Mouse (Mus musculus): ENCODE measurements around the gene Anapc13. TPM values are rescaled to one million over a fixed set of nuclear protein-coding genes. Genes with fewer than 3 reads are reported as not detected.
A peak's percentile ranks its signal among the peaks of the same experiment; 100 is the strongest.

The Anapc13 gene
- polyA plus RNA-seq, 1 experiment from 2014 or later: 185 TPM

- ATAC-seq (ENCODE audit: insufficient number of reproducible peaks, insufficient read depth, low FRiP score, low TSS enrichment): no peak
These were observed 6.9 kb downstream of the Anapc13 start for GRCm38 (mm10) chr9:102632923-102633537.

DNA sequence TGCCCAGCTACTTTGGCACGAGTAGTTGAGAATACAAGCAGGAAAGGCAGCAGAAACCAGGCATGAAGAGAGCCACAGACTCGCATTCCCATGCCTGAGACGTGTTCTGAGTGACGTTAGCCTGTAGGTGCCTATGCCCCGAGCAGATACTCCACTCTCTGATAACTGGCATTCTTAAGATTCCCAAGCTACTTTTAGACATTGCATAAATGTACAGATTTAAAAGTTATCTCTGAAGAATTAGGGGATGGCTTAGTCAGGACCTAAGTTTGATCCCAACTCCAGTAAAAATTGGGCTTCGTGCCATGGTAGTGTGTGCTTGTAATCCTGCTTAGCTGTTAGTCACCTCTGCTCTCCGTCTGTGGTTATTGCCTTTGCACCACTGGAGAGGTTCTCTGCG lies 8.4 kb downstream of the Anapc13 start:
- Histone ChIP-seq H3K27ac (no peak overlapping the region), H3K4me3 (no peak overlapping the region), H3K36me3 (peaks cover 9% of the 10 kb centered on the region; the same call in 1 of the 2 replicates), H3K27me3 (no peaks in the 10 kb centered on the region), H3K9me3 (no peaks in the 10 kb centered on the region), H3K9ac (no peak overlapping the region), H3K4me2 (replicated peaks) (no peak overlapping the region), H3K4me1 (peaks cover 13% of the 10 kb centered on the region)
- 85% methylated on average over 8 of the region's 8 CpGs for WGBS
- no peak for ATAC-seq (ENCODE audit: insufficient number of reproducible peaks, insufficient read depth, low FRiP score, low TSS enrichment)

More at GRCm38 (mm10) chr9:102632923-102633537, 6.9 kb downstream of the Anapc13 start:
- peaks cover 6% of the 10 kb centered on the region for H3K4me1 ChIP-seq
- no peaks in the 10 kb centered on the region for H3K9me3 ChIP-seq
- H3K9ac ChIP-seq: no peak overlapping the region
- no peak overlapping the region for H3K4me2 ChIP-seq (replicated peaks)
- peaks cover 9% of the 10 kb centered on the region; the same call in 1 of the 2 replicates for H3K36me3 ChIP-seq
- no peak overlapping the region for H3K27ac ChIP-seq
- no peak overlapping the region for H3K4me3 ChIP-seq
- 37% methylated on average over 1 of the region's 1 CpGs for WGBS
- H3K27me3 ChIP-seq: no peaks in the 10 kb centered on the region

DNA sequence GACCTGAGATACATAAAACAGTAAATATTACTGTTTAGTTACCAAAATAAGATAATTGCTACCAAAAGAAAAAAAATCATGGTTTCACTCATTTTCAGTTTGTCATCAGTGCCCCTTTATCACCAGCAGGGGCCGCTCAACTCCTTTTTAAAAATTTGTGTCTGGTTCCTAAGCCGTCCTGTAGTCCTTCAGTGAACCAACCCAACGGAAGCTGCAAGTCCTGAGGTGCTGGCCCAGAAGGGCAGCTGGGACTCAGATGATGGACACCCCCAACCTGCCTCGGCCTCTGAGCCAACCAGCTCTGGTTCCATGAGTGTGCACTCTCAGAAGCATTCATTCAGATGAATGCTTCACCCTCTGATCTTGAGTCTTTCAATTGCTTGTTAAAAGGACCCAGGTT lies 10.5 kb downstream of the Anapc13 start:
- H3K9ac ChIP-seq: no peak overlapping the region
- 2% methylated on average over 4 of the region's 4 CpGs for WGBS
- no peaks in the 10 kb centered on the region for H3K9me3 ChIP-seq
- peaks cover 16% of the 10 kb centered on the region for H3K4me1 ChIP-seq
- no peaks in the 10 kb centered on the region for H3K27me3 ChIP-seq
- ATAC-seq (ENCODE audit: insufficient number of reproducible peaks, insufficient read depth, low FRiP score, low TSS enrichment): no peak
- H3K36me3 ChIP-seq: peaks cover 9% of the 10 kb centered on the region; the same call in 1 of the 2 replicates
- H3K27ac ChIP-seq: no peak overlapping the region
- H3K4me3 ChIP-seq: no peak overlapping the region
- no peak overlapping the region for H3K4me2 ChIP-seq (replicated peaks)

GRCm38 (mm10) chr9:102637115-102637514 lies 11.0 kb downstream of the Anapc13 start:
- Histone ChIP-seq H3K27ac (no peak overlapping the region), H3K4me3 (no peak overlapping the region)
- no peak for ATAC-seq (ENCODE audit: insufficient number of reproducible peaks, insufficient read depth, low FRiP score, low TSS enrichment)

GRCm38 (mm10) chr9:102638963-102639362 lies 12.9 kb downstream of the Anapc13 start:
- Histone ChIP-seq H3K36me3 (peaks cover 4% of the 10 kb centered on the region; the same call in 1 of the 2 replicates), H3K4me1 (peaks cover 37% of the 10 kb centered on the region), H3K4me3 (no peak overlapping the region), H3K27me3 (no peaks in the 10 kb centered on the region), H3K9ac (no peak overlapping the region), H3K4me2 (replicated peaks) (no peak overlapping the region), H3K27ac (0 out of 2 replicates have a peak overlapping the region, but pooled peaks have one; percentile 20), H3K9me3 (no peaks in the 10 kb centered on the region)
- ATAC-seq (ENCODE audit: insufficient number of reproducible peaks, insufficient read depth, low FRiP score, low TSS enrichment): no peak
- WGBS: 53% methylated on average over 7 of the region's 7 CpGs

More at GRCm38 (mm10) chr9:102637115-102637514, 11.0 kb downstream of the Anapc13 start:
- Histone ChIP-seq H3K9me3 (no peaks in the 10 kb centered on the region), H3K9ac (no peak overlapping the region), H3K4me2 (replicated peaks) (no peak overlapping the region), H3K27me3 (no peaks in the 10 kb centered on the region), H3K4me1 (peaks cover 21% of the 10 kb centered on the region), H3K36me3 (peaks cover 5% of the 10 kb centered on the region; the same call in 1 of the 2 replicates)
- 72% methylated on average over 4 of the region's 4 CpGs for WGBS

DNA sequence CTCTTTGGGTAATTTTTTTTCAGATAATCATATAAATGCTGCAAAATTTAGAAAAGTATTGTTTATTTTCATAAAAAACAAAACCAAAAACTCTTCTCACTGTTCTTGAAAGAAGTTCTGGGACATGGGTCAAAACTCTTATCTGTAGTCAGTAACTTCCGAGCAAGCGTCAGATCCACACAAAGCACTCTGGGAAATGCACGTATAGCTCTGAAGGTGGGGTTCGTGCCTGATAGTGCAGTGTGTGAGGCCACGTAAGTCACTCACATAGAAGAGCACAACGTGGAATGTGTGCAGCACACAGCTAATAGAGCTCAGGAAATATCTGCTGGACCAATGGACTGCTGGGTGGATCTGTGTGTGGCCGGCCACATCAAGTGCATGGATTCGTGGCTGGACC lies 13.4 kb downstream of the Anapc13 start:
- Histone ChIP-seq H3K36me3 (no peaks in the 10 kb centered on the region), H3K4me2 (replicated peaks) (no peak overlapping the region), H3K27ac (no peak overlapping the region), H3K4me3 (no peak overlapping the region), H3K4me1 (peaks cover 42% of the 10 kb centered on the region), H3K9me3 (no peaks in the 10 kb centered on the region), H3K27me3 (no peaks in the 10 kb centered on the region), H3K9ac (no peak overlapping the region)
- ATAC-seq (ENCODE audit: insufficient number of reproducible peaks, insufficient read depth, low FRiP score, low TSS enrichment): no peak
- WGBS: 82% methylated on average over 8 of the region's 8 CpGs

DNA sequence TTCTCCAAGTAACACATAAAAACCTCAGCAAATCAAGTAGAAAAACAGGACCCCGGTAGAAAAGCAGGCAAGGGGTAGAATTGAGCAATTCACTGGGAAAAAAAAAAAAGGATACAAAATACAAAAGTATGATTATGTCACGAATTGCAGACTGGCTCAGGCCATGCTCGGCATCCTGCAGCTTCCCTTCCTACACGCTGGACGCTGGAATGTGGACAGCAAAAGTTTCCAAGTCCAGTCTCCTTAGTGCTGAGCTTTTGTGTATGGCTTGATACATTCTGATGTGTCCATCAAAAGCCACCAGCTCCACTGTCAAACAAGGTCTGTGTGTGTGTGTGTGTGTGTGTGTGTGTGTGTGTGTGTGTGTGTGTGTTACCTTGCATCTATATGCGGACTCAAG lies 15.4 kb downstream of the Anapc13 start:
- WGBS: 73% methylated on average over 6 of the region's 6 CpGs
- no peak overlapping the region for H3K4me2 ChIP-seq (replicated peaks)
- no peak overlapping the region for H3K9ac ChIP-seq
- no peak overlapping the region for H3K4me3 ChIP-seq
- ATAC-seq (ENCODE audit: insufficient number of reproducible peaks, insufficient read depth, low FRiP score, low TSS enrichment): no peak
- no peaks in the 10 kb centered on the region for H3K36me3 ChIP-seq
- H3K27me3 ChIP-seq: no peaks in the 10 kb centered on the region
- H3K9me3 ChIP-seq: no peaks in the 10 kb centered on the region
- peak overlapping the region; percentile 97 for H3K27ac ChIP-seq
- H3K4me1 ChIP-seq: peaks cover 61% of the 10 kb centered on the region

DNA sequence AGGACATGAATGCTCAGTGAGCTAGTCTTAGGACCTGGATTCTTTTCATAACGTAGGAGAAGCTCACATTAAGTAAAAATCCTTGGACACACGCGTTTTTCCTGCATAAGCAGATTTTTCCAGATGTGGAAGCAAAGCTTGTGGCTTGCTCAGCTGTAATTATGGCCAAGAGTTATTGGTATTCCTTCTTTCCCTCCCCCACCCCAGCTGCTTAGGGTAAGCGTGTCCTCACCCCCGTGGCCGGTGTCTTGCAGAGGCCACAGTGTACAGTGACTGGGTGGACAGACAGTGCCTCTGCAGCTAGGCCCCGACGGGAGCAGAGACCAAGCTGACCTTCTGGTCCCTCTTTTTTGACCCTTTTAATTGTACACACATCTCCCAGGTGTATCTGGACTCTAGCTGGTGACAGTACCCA lies 17.0 kb downstream of the Anapc13 start:
- Histone ChIP-seq H3K36me3 (no peaks in the 10 kb centered on the region), H3K4me1 (peaks cover 55% of the 10 kb centered on the region), H3K9ac (no peak overlapping the region), H3K4me3 (no peak overlapping the region), H3K4me2 (replicated peaks) (peak overlapping the region; percentile 45), H3K9me3 (no peaks in the 10 kb centered on the region), H3K27ac (peak overlapping the region; percentile 97), H3K27me3 (no peaks in the 10 kb centered on the region)
- 17% methylated on average over 8 of the region's 8 CpGs for WGBS
- ATAC-seq (ENCODE audit: insufficient number of reproducible peaks, insufficient read depth, low FRiP score, low TSS enrichment): peak; percentile 48; the same call in 1 of the 2 replicates

DNA sequence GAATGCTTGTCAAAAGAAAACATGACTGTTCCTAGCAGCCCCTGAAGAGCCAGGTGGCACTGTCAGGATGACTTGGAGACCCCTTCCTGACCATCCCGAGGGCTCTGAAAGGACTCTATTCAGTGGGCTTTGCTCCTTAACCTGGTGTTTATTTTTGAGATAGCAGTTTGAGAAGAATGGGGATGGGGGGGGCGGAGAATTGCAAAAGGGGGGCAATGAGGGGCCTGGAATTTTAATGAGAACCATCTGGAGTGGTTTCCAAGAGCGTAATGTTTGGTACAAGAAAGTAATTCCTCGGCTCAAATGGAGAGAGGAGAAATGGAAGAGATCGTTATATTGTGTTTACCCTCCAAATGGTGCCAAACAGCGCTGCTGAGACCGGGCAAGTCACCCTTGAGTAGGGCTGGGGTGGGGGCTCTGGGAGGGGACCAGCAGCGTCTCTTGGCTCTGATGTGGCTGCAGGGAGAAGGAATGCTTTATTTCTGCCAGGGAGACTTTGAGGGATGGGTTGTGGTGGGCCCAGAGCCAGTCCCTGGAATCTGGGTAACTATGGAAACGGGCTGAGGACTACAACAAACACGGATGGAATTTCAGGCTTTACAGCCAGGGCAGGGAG lies 17.5 kb downstream of the Anapc13 start:
- peak; percentile 88 for ATAC-seq (ENCODE audit: insufficient number of reproducible peaks, insufficient read depth, low FRiP score, low TSS enrichment)
- Histone ChIP-seq H3K4me3 (peak overlapping the region; percentile 12; the same call in 1 of the 2 replicates), H3K4me1 (peaks cover 55% of the 10 kb centered on the region), H3K9ac (no peak overlapping the region), H3K27me3 (no peaks in the 10 kb centered on the region), H3K27ac (peak overlapping the region; percentile 97), H3K9me3 (no peaks in the 10 kb centered on the region), H3K4me2 (replicated peaks) (peak overlapping the region; percentile 45), H3K36me3 (no peaks in the 10 kb centered on the region)
- 1% methylated on average over 10 of the region's 10 CpGs for WGBS

DNA sequence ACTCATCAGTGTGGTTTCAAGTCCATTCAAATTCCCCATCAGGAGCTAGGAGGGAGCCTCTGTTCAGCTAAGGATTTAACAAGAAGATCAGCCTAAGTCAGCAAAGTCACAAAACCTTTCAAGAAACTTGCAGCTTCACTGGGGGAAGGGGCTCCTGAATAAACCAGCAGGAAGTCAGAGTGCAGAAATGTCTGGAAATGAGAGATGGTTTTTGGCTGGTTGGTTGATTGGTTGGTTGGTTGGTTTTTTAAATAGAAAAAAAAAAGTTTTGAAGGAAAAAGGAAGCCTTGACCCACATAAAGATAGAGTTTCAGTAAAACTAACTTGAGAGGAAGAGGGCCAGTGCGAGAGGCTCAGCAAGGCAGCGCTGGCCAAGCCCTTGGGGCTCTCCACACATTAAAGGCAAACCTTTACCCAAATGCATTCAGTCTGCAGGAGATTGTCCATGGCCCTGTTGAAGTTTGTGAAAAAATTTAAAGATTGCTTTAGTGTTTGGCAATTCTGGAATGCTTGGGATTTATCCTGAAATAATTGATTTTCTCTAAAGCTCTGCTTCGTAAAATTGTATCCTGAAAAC lies 19.1 kb downstream of the Anapc13 start:
- ATAC-seq (ENCODE audit: insufficient number of reproducible peaks, insufficient read depth, low FRiP score, low TSS enrichment): no peak
- H3K4me1 ChIP-seq: peaks cover 56% of the 10 kb centered on the region
- no peak overlapping the region for H3K9ac ChIP-seq
- H3K27me3 ChIP-seq: no peaks in the 10 kb centered on the region
- H3K27ac ChIP-seq: peak overlapping the region; percentile 97
- no peaks in the 10 kb centered on the region for H3K36me3 ChIP-seq
- 0 out of 2 replicates have a peak overlapping the region, but pooled peaks have one; percentile 45 for H3K4me2 ChIP-seq (replicated peaks)
- no peaks in the 10 kb centered on the region for H3K9me3 ChIP-seq
- no peak overlapping the region for H3K4me3 ChIP-seq
- WGBS: 30% methylated on average over 3 of the region's 3 CpGs

- H3K36me3 ChIP-seq: no peaks in the 10 kb centered on the region
- ATAC-seq (ENCODE audit: insufficient number of reproducible peaks, insufficient read depth, low FRiP score, low TSS enrichment): no peak
- H3K9me3 ChIP-seq: no peaks in the 10 kb centered on the region
- no peak overlapping the region for H3K4me3 ChIP-seq
- H3K27ac ChIP-seq: no peak overlapping the region
- WGBS: 86% methylated on average over 6 of the region's 6 CpGs
- no peaks in the 10 kb centered on the region for H3K27me3 ChIP-seq
- H3K4me1 ChIP-seq: peaks cover 65% of the 10 kb centered on the region
- H3K9ac ChIP-seq: no peak overlapping the region
- no peak overlapping the region for H3K4me2 ChIP-seq (replicated peaks)
These were observed 20.9 kb downstream of the Anapc13 start for GRCm38 (mm10) chr9:102647010-102647409.
